Mouse (Mus musculus) A20 (cell line): Measurements from ENCODE around the gene Shank2.

Experiments used
- DNase-seq: peaks from one replicate; pipeline ENCODE4 v3.0.0-alpha.2; 2011; ENCODE audit warnings: low read depth, low spot score

Gene Shank2

DNA sequence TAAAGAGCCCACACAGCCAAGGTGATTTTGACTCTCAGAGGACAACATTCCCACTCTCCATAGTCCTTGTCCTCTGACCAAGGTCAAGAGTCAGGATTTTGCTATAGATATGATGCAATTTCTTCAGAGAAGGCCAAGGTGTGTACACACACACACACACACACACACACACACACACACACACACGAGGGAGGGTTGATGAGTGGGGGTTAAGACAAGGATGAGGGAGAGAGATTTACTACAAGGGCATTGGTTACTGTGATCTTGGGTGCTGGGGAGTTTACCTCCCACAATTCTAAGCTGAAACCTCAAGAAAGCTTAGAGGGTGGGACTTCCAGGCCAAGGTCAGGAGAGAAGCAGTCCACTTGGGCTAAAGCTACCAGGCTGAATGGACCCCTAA lies 104.2 kb downstream of the Shank2 start:
- DNase-seq, result no peak

DNA sequence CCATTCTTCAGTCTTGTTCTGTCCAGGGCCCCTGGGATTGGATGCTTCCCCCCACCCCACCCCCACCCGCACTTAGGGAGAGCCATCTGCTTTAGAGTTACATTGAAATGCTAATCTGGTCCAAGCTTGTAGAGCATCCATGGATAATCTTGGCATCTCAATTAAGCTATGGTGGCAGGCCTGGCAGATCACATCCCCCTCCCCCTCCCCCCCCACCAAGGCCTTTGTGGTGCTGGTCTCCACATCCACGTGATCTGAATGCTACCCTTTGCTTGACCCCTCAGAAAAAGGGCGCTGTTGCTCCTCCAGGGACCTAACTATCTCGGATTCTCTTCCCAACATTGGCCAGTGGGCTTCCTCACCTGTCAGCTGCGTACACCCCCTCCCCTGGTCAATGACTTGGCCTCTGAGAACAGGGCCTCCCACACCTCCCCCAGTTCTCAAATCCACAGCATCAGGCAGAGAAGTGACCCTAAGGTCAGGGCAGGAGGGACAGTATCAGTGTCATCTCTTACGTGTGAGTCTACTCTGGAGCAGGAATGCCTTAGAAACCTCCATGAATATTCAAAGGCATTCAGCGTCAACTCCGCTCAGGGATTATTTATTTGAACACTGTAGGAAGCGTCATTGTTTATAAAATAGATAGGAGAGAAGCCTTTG lies 104.8 kb downstream of the Shank2 start:
- DNase-seq, result no peak

DNA sequence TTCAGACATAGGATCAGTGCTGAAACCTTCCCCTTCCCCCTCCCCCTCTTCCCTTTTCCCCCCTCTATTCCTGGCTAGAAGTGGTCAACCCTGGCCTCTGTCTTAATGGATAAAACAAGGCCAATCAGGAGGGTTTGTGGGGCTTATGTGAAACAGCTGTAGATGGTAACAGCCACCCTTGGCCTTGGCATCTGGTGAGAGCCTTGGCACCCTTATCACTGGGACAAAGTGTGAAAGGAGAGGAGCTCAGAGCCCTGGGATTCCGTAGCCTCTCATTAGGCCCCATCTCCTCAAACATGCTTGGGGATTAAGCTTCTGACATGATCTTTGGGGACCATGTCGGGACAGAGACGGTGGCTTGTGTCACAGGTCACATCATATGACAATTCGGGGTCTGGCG lies 106.4 kb downstream of the Shank2 start:
- no peak for DNase-seq

- no peak for DNase-seq
These were observed 109.4 kb downstream of the Shank2 start for GRCm38 (mm10) chr7:144111026-144111604.

- DNase-seq, result no peak
These were observed 110.3 kb downstream of the Shank2 start for GRCm38 (mm10) chr7:144111981-144112380.

GRCm38 (mm10) chr7:144114230-144114629 lies 112.5 kb downstream of the Shank2 start:
- no peak for DNase-seq

- DNase-seq, result no peak
These were observed 117.8 kb downstream of the Shank2 start for GRCm38 (mm10) chr7:144119562-144119961.

DNA sequence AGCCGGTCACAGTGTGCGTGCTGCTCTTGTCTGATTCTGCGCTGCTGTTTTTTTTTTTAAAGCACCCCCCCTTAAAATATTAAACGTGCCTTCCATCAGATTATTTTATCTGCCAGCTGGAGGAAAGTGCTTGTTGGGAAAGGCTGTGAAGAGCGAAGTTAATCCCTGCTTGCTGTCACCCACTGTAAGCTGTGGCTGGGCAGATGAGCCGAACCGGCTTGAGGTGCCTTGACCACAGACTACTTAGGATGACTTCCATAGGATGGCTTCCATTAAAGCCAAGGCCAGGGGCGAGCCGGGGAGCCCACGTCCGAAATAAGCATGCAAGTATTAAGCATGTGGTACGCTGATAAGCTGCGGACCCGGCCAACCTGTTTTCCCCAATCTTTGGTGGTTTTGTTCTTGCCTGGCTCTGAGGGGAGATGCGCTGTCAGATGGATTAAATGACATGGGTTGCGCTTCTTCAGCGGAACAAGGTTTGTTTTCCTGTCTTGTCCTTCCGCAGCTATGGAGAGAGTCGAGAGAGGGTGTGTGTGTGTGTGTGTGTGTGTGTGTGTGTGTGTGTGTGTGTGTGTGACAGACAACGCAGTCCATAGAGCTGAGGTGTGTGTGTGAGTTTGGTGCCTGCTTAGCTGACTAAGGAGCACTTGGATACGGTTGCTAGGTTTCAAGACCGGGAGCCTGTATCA lies 131.1 kb downstream of the Shank2 start:
- no peak for DNase-seq

DNA sequence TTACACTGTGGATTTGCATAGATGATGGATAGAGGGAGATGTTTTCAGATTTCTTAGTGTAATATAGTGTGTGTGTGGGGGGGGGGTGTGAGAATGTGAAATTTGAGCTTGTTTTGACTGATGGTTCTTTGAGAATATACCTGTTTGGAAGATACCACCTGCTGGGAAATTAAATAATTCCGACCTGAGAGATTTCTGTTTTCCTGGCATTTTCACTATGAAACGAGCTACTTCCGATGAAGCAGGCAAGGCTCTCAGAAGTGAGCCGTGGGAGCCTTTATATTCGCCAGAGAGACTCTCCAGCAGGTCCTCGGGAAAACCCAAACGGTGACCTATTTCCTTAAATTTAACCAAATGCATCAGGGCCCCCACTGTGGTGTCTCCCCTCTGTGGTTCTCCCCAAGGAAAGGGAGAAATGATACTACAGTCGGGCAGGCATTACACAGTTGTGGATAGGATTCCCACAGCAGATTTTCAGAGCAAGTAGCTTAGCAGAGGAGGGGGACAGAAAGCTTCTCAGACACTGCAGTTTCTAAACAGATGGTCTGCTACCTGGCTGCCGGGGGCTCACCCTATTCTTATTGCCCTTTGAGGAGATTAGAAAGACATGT lies 131.8 kb downstream of the Shank2 start:
- no peak for DNase-seq

DNA sequence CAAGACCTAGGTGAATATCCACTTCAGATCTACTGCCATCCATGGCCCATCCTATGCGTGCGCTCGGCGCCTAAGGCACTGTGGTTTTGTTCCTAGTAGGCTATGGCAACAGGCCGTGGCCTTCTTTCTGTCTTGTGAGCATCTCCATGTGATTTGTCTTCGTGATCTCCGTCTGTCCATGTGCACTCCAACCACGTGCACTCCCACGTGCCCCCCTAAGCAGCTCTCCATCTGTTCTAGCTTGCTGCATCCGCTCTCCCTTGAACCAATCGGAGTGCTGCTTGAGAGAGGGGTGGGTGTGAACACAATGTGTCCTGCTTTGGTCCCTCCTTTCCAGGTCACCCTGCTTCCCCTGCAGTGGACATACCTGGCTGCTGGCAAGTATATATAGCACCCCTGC lies 133.0 kb downstream of the Shank2 start:
- no peak for DNase-seq

DNA sequence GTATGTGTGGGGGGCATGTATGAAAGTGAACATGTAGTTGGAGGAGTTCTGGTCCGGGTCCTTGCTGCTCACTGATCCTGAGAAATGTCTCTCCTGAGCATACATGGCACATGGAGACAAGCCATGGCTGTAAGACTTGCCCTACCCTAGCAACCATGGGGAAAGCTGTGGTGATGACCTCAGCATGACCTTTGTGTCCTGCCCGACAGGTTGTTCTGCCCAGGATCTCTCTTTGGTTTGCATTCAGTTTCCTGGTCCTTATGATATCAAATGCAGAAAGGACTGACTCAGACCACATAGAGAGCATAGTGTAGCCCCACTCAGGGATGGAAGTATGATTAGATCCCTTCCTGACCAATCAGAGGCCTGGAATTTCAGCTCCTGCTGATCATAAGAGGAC lies 136.1 kb downstream of the Shank2 start:
- no peak for DNase-seq

DNA sequence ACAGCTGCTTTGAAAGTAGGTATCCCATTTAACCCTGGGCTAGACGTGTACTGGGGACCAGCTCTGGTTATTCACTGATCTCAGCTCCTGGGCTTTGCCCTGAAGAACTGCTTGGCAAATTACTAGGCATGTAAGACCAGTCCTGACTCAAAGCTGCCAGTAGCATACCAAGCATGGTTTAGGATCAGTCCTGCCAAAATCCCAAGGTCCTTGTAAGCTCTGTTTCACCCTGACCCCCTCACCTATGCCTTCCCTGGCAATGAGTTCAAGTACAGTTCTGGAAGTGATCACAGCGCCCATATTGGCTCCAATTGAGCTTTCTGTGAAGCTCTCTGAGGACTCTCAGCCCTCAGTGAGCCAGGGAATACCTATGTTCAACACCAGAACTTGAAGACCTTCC lies 136.7 kb downstream of the Shank2 start:
- DNase-seq, result no peak

DNA sequence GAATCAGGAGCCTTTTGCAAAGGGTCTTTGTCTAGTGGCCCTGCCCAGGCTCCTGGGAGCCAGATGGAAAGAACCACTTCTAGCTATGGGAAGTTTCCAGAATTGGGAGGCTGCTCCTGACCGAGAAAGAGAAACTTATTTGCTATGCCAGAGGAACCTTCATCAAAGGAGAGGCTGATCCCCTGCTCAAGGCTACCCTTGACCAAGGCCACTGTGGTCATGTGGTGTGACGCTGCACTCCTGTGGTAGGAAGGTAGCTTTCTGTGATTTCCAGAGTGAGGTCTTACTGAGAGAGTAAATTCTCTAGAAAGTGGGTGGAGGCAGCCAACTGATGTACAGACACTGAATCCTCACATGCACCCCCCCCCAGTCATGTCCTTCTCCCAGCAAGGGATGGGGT lies 138.0 kb downstream of the Shank2 start:
- DNase-seq, result no peak

GRCm38 (mm10) chr7:144140470-144140869 lies 138.7 kb downstream of the Shank2 start:
- no peak for DNase-seq

DNA sequence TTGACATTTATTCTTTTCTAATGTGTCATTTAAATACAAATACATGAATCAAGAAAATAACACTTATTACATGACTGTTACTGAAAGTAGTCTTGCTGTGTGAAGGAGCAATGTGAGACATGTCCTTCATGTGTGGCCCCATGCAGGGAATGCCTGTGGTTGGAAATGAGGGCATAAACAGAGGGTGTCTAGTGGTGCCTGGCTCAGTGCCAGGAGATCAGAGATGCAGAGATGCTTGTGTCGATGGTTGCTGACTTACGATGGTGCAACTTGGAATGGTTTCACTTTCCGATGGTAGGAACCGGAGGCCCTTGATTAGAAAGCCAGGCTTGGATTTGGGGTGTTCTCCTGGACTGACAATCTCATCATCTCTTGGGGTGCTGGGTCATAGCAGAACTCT lies 140.3 kb downstream of the Shank2 start:
- DNase-seq, result no peak

- DNase-seq, result no peak
These were observed 142.2 kb downstream of the Shank2 start for GRCm38 (mm10) chr7:144143941-144144340.

DNA sequence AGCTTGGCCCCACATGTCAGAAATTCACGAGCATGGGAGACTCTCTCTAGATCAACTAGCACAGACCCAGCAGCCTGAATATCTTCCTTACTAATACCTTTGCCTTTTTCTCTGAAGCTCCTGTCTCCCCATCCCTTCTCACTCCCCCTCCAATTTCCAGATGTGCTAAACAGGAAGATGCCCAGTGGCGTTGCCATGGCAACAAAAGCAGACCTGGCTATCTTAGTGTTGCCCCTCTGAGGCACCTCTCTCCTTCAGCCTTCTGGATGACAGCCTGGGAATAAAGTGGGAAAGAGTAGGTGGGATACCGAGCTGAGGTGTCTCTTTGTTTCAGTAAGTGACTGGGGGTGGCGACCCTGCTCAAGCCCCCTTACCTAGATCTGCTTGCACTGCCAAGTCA lies 146.4 kb downstream of the Shank2 start:
- no peak for DNase-seq

DNA sequence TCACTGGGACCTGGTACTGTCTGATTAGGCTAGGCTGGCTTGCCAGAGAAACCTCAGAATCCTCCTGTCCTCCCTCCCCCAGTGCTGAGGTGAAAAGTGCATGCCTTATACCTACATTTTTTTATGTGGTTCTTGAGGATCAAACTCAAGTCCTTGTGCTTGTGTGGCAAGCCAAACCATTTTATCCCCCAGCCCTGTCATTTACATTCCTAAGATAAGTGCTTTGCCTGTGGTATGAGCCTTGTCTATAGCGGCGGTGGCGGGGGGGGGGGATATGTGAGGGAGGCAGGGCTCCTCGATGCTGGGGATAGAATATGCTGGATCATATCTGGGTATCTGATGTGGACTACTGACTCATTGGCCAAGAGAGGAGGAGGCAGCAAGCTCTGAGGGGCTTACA lies 151.4 kb downstream of the Shank2 start:
- DNase-seq, result no peak

DNA sequence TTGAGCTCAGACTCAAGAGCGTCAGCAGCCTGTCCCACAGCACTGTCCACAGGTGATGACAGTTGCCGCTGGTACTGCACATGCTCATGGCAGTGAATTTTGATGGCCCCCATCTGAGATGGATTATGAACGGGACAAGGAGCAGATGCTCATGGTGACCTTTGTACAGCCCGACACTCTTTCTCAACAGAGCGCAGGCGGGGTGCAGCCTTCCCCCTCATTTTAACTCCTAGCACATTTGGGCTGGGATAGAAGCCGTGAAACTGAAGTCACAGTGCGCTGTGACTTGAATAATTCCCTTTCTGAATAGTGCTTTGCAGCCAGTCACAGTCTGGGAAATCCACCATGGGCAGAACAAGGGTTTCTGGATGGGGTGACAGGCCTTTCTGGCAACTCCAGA lies 152.0 kb downstream of the Shank2 start:
- DNase-seq, result no peak

GRCm38 (mm10) chr7:144157936-144158335 lies 156.2 kb downstream of the Shank2 start:
- no peak for DNase-seq

DNA sequence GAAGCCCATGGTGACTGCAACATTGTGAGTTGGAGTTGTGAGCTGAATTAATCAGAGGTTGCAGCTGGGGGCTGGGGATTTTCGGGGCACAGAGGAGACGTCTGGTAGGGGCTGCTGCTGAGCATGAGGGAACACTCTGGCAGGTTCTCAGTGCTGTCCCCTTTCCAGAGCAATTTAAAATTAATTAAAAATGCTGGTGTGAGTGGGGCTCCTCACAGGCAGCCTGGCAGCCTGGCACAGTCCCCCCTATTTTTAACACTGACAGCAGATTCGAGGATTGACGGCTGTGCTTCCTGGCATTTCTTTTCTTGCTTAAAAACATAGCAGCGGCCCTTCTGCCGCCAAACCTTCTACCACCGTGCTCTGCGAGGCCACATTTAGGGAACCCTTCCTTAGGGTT lies 157.8 kb downstream of the Shank2 start:
- DNase-seq, result no peak

GRCm38 (mm10) chr7:144160066-144160465 lies 158.3 kb downstream of the Shank2 start:
- DNase-seq, result peak; percentile 6
